Mouse (Mus musculus): Measurements from ENCODE around the gene Il17rc. TPM values are rescaled to one million over a fixed set of nuclear protein-coding genes. Genes with fewer than 3 reads are reported as not detected.

Gene Il17rc
- polyA plus RNA-seq, 1 experiment from 2014 or later: 36.8 TPM

DNA sequence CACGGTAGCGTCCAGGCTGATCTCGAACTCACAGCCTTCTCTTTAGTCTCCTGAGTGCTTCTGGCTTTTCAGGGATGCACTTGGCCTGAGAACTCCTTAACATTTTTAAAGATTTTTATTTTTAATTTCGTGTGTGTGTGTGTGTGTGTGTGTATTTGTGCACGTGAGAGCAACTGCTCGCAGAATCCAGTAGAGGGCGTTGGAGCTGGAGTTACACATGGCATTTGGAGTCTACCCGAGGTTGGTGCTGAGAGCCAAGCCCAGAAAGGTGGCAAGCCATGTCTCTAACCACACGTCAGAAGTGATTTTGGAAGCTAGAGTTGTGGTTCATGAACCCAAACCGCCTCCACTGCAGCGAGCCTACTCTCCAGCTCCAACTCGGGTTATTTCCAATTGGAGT, 28.1 kb upstream of the Il17rc start:
- no peaks in the 10 kb centered on the region for H3K9me3 ChIP-seq (replicated peaks; ENCODE audit: control insufficient read depth, low read length)
- no peak overlapping the region for H3K27ac ChIP-seq (ENCODE audit: low read length)
- ATAC-seq (ENCODE audit: insufficient read depth, low FRiP score): no peak
- peaks cover 7% of the 10 kb centered on the region for H3K36me3 ChIP-seq (ENCODE audit: control insufficient read depth, insufficient read depth, low read length)
- peaks cover 7% of the 10 kb centered on the region for H3K4me1 ChIP-seq (ENCODE audit: control insufficient read depth, insufficient read depth, low read length)
- H3K4me3 ChIP-seq (replicated peaks; ENCODE audit: low read length): peak overlapping the region; percentile 68
- H3K4me2 ChIP-seq (ENCODE audit: low read depth, low read length): peak overlapping the region; percentile 80
- no peaks in the 10 kb centered on the region for H3K27me3 ChIP-seq (ENCODE audit: control insufficient read depth, insufficient read depth, low read length)
- 47% methylated on average over 12 of the region's 12 CpGs for WGBS
- peak overlapping the region; percentile 91 for H3K9ac ChIP-seq (ENCODE audit: low read length)

DNA sequence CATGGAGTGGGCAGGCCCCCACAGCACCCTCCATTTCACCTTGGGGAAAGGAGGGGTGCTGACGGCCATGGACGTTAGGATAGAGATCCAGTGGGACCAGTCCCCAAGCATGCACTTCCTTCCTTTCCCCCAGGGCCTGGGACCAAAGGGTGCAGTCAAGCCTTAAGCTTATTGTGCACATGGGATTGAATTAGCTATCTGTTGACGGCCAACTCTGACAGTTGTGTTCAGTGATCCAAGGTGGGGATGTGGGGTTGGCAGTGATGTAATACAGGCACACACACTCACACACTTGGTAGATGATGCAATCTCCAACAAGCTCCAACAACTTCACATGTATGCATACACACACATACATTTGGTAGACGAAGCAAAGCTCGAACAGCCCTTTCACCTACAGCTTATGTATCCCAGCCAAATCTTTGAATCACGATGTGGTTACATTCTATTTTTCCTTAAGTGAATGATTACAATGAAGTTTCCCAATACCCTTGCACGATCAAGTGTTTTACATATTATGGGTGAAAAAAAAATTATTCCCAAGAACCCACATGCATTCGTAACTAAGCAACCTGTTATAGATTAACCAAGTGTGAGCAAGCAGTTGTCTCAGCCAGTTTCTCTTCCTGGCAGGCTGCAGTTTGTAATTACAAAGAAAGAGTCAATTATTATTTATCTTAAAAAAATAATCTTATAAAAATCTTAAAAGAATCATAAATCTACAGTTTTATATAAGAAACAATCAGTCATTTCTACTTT, 26.8 kb upstream of the Il17rc start:
- no peak for ATAC-seq (ENCODE audit: insufficient read depth, low FRiP score)
- Histone ChIP-seq H3K4me1 (ENCODE audit: control insufficient read depth, insufficient read depth, low read length) (peaks cover 7% of the 10 kb centered on the region), H3K9ac (ENCODE audit: low read length) (no peak overlapping the region)

DNA sequence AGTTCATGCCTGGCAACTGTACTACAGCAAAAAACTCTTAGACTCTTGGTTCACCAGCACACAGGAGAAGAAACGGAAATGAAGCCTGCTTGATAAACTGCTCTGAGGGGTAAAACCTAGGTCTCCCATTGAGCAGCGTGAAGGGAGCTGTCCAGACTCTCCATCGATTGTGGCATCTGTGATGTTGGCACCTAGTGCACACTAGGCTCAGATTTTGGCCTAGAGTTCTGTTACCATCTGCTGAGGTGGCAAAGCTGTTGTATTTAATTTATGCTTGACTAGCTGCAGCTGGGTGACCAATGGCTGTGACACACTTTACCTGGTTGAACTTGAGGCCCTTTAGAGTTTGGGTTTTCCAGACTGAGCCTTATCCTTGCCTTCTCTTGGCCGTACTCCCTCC, 23.6 kb upstream of the Il17rc start:
- H3K4me3 ChIP-seq (replicated peaks; ENCODE audit: low read length): no peak overlapping the region
- WGBS: 93% methylated on average over 4 of the region's 4 CpGs

More for the DNA sequence above, 26.8 kb upstream of the Il17rc start:
- Histone ChIP-seq H3K36me3 (ENCODE audit: control insufficient read depth, insufficient read depth, low read length) (peaks cover 8% of the 10 kb centered on the region), H3K27ac (ENCODE audit: low read length) (peak overlapping the region; percentile 26), H3K9me3 (replicated peaks; ENCODE audit: control insufficient read depth, low read length) (no peaks in the 10 kb centered on the region), H3K27me3 (ENCODE audit: control insufficient read depth, insufficient read depth, low read length) (no peaks in the 10 kb centered on the region), H3K4me2 (ENCODE audit: low read depth, low read length) (no peak overlapping the region), H3K4me3 (replicated peaks; ENCODE audit: low read length) (no peak overlapping the region)
- WGBS: 66% methylated on average over 7 of the region's 8 CpGs

DNA sequence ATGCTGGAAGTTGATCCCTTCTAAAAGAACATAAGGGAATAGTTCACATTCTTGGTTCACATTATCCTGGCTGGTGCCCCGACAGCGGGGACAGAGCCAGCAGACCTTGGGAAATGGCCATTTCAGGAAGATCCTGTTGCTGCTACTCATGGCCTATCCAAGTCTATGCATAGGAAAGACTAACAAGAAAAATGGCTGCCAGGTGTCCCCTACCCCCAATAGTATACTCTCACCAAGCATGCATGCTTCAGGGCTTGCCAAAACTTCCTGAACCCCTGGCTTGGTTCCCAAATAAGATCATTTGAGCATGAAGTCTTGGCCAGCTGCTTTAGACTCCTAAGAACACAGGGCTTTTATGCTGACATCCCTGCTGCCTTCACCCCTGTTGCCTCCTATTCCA, 19.4 kb upstream of the Il17rc start:
- peak; percentile 71 for ATAC-seq (ENCODE audit: insufficient read depth, low FRiP score)
- no peak overlapping the region for H3K9ac ChIP-seq (ENCODE audit: low read length)
- 57% methylated on average over 2 of the region's 2 CpGs for WGBS

More for the DNA sequence above, 23.6 kb upstream of the Il17rc start:
- H3K9me3 ChIP-seq (replicated peaks; ENCODE audit: control insufficient read depth, low read length): no peaks in the 10 kb centered on the region
- H3K4me1 ChIP-seq (ENCODE audit: control insufficient read depth, insufficient read depth, low read length): peaks cover 10% of the 10 kb centered on the region
- no peak overlapping the region for H3K4me2 ChIP-seq (ENCODE audit: low read depth, low read length)
- no peaks in the 10 kb centered on the region for H3K27me3 ChIP-seq (ENCODE audit: control insufficient read depth, insufficient read depth, low read length)
- peaks cover 8% of the 10 kb centered on the region for H3K36me3 ChIP-seq (ENCODE audit: control insufficient read depth, insufficient read depth, low read length)
- no peak overlapping the region for H3K27ac ChIP-seq (ENCODE audit: low read length)
- H3K9ac ChIP-seq (ENCODE audit: low read length): no peak overlapping the region
- no peak for ATAC-seq (ENCODE audit: insufficient read depth, low FRiP score)

DNA sequence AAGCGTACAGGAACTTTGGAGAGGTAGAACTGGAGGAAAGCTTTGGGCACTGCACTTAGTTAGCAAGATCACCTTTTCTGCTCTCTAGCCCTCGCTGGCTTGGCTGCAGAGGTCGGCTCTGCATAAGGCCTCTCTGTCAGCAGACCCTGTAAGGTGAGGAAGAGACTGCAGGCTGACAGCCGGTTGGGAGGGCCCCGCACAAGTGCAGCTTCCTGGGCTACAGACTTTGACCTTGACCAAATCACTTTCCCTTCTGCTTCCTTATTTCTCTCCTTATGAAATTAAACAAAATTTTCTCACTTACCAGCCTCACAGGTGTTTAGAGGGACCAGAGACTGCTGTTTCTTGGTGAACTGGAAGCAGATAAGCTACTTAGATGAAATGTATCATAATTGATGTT, 16.2 kb upstream of the Il17rc start:
- WGBS: 55% methylated on average over 5 of the region's 5 CpGs
- H3K4me1 ChIP-seq (ENCODE audit: control insufficient read depth, insufficient read depth, low read length): peaks cover 2% of the 10 kb centered on the region; the same call in 1 of the 2 replicates
- no peaks in the 10 kb centered on the region for H3K36me3 ChIP-seq (ENCODE audit: control insufficient read depth, insufficient read depth, low read length)
- no peak overlapping the region for H3K4me3 ChIP-seq (replicated peaks; ENCODE audit: low read length)
- H3K4me2 ChIP-seq (ENCODE audit: low read depth, low read length): no peak overlapping the region
- H3K27ac ChIP-seq (ENCODE audit: low read length): no peak overlapping the region
- no peaks in the 10 kb centered on the region for H3K27me3 ChIP-seq (ENCODE audit: control insufficient read depth, insufficient read depth, low read length)
- no peaks in the 10 kb centered on the region for H3K9me3 ChIP-seq (replicated peaks; ENCODE audit: control insufficient read depth, low read length)
- no peak overlapping the region for H3K9ac ChIP-seq (ENCODE audit: low read length)
- ATAC-seq (ENCODE audit: insufficient read depth, low FRiP score): no peak

More for the DNA sequence above, 19.4 kb upstream of the Il17rc start:
- Histone ChIP-seq H3K27ac (ENCODE audit: low read length) (no peak overlapping the region), H3K27me3 (ENCODE audit: control insufficient read depth, insufficient read depth, low read length) (no peaks in the 10 kb centered on the region), H3K36me3 (ENCODE audit: control insufficient read depth, insufficient read depth, low read length) (peaks cover 8% of the 10 kb centered on the region), H3K4me2 (ENCODE audit: low read depth, low read length) (no peak overlapping the region), H3K9me3 (replicated peaks; ENCODE audit: control insufficient read depth, low read length) (no peaks in the 10 kb centered on the region), H3K4me3 (replicated peaks; ENCODE audit: low read length) (no peak overlapping the region), H3K4me1 (ENCODE audit: control insufficient read depth, insufficient read depth, low read length) (peaks cover 2% of the 10 kb centered on the region; the same call in 1 of the 2 replicates)

DNA sequence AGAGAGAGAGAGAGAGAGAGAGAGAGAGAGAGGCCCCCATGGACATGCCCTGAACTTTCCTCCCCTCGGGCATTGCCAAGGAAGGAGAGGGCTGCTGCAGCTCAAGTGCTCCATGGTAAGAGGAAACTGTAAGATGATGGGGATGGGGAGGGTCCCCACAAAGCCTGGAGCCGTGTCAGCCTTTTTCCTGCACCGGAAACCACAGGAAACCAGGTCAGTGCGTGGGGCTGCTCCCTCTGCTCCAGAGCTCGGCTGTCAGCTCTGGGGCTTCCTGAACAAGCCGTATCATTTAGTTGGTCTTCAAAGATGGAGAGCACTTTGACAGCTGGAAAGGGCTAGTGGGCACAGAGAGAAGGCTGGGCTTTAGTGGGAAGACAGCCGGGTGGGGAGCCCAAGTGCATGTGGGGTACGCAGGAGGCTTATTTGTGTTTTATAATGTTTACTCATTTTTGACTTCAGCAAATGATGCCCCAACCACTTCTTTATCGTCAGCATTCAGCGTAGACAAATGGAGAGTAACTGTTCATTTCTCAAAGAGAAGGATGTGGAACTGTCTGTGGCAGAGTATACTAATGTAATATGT, 13.2 kb upstream of the Il17rc start, which contains the start of gene Il17re:
Gene Il17re, plus strand, starts transcription at position 533 of the 583 bp plus-strand sequence.
- Histone ChIP-seq H3K27me3 (ENCODE audit: control insufficient read depth, insufficient read depth, low read length) (no peaks in the 10 kb centered on the region), H3K9ac (ENCODE audit: low read length) (peak within 1 kb of the TSS; percentile 59), H3K4me2 (ENCODE audit: low read depth, low read length) (peak within 1 kb of the TSS; percentile 48), H3K4me1 (ENCODE audit: control insufficient read depth, insufficient read depth, low read length) (no peaks in the 10 kb centered on the region), H3K4me3 (replicated peaks; ENCODE audit: low read length) (peak within 1 kb of the TSS; percentile 35), H3K9me3 (replicated peaks; ENCODE audit: control insufficient read depth, low read length) (no peaks in the 10 kb centered on the region), H3K27ac (ENCODE audit: low read length) (peak within 1 kb of the TSS; percentile 58), H3K36me3 (ENCODE audit: control insufficient read depth, insufficient read depth, low read length) (no peaks in the 10 kb centered on the region)
- ATAC-seq (ENCODE audit: insufficient read depth, low FRiP score): no peak
- 49% methylated on average over 10 of the region's 10 CpGs for WGBS

DNA sequence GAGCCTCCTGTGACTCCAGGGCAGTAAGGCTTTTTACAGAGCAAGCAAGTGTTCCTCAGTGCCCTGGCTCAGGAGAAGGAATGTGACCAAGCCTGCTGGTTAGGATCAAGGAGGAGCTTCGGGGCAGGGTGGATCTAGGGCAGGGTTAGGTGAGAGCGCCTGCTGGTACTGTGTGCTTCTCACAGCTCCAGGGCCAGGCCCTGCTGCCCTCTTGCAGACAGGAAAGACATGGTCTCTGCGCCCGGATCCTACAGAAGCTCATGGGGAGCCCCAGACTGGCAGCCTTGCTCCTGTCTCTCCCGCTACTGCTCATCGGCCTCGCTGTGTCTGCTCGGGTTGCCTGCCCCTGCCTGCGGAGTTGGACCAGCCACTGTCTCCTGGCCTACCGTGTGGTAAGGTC, 12.6 kb upstream of the Il17rc start:
- WGBS: 39% methylated on average over 10 of the region's 10 CpGs
- Histone ChIP-seq H3K4me2 (ENCODE audit: low read depth, low read length) (peak overlapping the region; percentile 48), H3K27ac (ENCODE audit: low read length) (peak overlapping the region; percentile 58), H3K9me3 (replicated peaks; ENCODE audit: control insufficient read depth, low read length) (no peaks in the 10 kb centered on the region), H3K9ac (ENCODE audit: low read length) (peak overlapping the region; percentile 59), H3K27me3 (ENCODE audit: control insufficient read depth, insufficient read depth, low read length) (no peaks in the 10 kb centered on the region), H3K36me3 (ENCODE audit: control insufficient read depth, insufficient read depth, low read length) (no peaks in the 10 kb centered on the region), H3K4me3 (replicated peaks; ENCODE audit: low read length) (peak overlapping the region; percentile 35), H3K4me1 (ENCODE audit: control insufficient read depth, insufficient read depth, low read length) (no peaks in the 10 kb centered on the region)
- ATAC-seq (ENCODE audit: insufficient read depth, low FRiP score): peak; percentile 94

DNA sequence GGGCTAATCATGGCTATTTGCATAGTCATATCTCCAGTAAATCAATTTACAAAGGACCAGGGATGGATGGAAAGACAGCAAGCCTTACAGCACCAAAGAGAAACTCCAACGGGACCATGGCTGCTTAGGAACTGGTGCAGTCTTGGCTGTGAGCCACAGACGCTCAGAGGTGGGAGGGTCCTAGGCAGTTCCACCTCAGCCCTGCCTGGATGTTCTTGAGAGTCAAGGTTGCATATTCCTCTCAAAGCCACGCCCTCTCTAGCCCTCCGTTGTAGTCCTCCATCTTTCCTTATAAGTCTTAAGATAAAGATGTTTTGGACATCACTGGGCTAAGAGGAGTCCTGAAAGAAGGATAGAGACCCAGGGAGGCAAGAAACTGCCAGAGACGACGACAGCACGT, 7.2 kb upstream of the Il17rc start:
- H3K27me3 ChIP-seq (ENCODE audit: control insufficient read depth, insufficient read depth, low read length): no peaks in the 10 kb centered on the region
- 57% methylated on average over 7 of the region's 7 CpGs for WGBS
- no peaks in the 10 kb centered on the region for H3K9me3 ChIP-seq (replicated peaks; ENCODE audit: control insufficient read depth, low read length)
- no peak overlapping the region for H3K9ac ChIP-seq (ENCODE audit: low read length)
- H3K36me3 ChIP-seq (ENCODE audit: control insufficient read depth, insufficient read depth, low read length): no peaks in the 10 kb centered on the region
- no peak for ATAC-seq (ENCODE audit: insufficient read depth, low FRiP score)
- no peak overlapping the region for H3K4me3 ChIP-seq (replicated peaks; ENCODE audit: low read length)
- H3K4me1 ChIP-seq (ENCODE audit: control insufficient read depth, insufficient read depth, low read length): no peaks in the 10 kb centered on the region; the same call in 1 of the 2 replicates
- no peak overlapping the region for H3K27ac ChIP-seq (ENCODE audit: low read length)
- no peak overlapping the region for H3K4me2 ChIP-seq (ENCODE audit: low read depth, low read length)

DNA sequence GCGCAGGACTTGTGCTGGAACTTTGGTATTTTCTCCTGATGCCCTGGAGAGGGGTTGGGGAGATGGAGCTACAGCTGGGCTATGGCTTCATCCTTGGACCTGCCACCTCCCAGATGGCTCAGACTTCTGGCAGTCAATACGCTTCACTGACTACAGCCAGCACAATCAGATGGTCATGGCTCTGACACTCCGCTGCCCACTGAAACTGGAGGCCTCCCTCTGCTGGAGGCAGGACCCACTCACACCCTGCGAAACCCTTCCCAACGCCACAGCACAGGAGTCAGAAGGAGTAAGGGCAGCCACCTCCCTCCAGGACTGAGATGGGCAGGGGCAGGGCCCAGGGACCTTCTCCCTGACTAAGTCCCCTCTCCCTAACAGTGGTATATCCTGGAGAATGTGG, 5.6 kb upstream of the Il17rc start:
- Histone ChIP-seq H3K9ac (ENCODE audit: low read length) (no peak overlapping the region; the same call in 1 of the 2 replicates), H3K27ac (ENCODE audit: low read length) (no peak overlapping the region), H3K9me3 (replicated peaks; ENCODE audit: control insufficient read depth, low read length) (no peaks in the 10 kb centered on the region), H3K36me3 (ENCODE audit: control insufficient read depth, insufficient read depth, low read length) (no peaks in the 10 kb centered on the region), H3K27me3 (ENCODE audit: control insufficient read depth, insufficient read depth, low read length) (no peaks in the 10 kb centered on the region), H3K4me1 (ENCODE audit: control insufficient read depth, insufficient read depth, low read length) (peaks cover under 1% of the 10 kb centered on the region), H3K4me3 (replicated peaks; ENCODE audit: low read length) (no peak overlapping the region), H3K4me2 (ENCODE audit: low read depth, low read length) (no peak overlapping the region)
- ATAC-seq (ENCODE audit: insufficient read depth, low FRiP score): no peak
- 55% methylated on average over 5 of the region's 5 CpGs for WGBS
